Mouse (Mus musculus): ENCODE results near the gene Mtif2.
"Not testable (repeated sequence)": the region's sequence is repeated elsewhere in the genome, so short reads cannot be mapped to it uniquely, and the experiment has no call there.

Gene Mtif2

DNA sequence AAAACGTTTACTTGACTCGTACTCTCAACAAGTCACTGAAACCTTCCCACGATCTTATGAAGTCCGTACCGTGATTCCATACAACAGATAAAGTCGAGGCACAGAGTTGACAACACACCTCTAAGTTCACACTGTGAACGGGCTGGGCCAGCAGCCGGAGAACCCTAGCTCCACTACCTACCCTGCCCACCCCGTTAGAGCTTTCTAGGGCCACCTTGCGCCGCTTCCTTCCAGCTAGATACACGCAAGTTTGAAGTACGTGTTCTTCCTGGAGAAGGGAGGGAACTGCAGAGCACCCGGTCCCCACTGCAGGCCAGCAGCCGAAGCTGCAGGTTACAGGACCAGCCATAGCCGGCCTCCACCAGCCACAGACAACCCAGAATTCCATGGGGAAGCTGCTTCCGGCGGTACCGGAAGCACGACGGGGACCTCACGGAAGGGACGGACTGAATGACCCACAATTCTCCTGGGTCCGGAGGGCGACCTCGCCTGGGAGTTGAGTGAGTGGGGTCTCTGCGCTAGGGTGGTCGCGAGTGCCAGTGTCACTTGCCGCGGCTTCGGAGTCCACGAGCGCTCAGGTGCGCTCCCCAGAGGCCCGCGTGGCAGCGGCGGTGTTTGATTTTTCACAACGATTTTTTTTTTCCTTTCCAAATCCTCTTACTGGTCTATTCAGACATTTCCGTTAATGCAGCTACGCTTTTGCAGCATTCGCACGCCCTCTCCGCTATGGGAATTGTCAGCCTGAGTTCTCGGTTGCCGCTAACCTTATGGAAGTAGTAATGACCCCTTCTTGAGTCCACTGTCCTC, at the start of gene Mtif2:
Gene Mtif2, plus strand, starts transcription at position 421 of the 807 bp plus-strand sequence.
- DNase-seq = peak; percentile 78

DNA sequence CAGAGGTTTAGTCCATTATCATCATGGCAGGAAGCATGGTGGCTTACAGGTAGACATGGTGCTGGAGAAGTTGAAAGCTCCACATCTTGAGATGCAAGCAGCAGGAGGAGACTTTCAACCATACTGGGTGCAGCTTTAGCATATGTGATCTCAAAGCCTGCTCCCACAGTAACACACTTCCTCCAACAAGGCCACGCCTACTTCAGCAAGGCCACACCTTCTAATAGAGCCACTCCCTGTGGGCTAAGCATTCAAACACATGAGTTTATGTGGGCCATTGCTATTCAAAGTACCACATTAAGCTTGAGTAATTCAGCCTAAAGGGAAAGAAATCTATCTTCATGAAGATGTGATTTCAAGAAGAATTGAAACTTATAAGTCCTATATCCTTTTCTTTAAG, 33.1 kb upstream of the Mtif2 start:
- DNase-seq = no peak

DNA sequence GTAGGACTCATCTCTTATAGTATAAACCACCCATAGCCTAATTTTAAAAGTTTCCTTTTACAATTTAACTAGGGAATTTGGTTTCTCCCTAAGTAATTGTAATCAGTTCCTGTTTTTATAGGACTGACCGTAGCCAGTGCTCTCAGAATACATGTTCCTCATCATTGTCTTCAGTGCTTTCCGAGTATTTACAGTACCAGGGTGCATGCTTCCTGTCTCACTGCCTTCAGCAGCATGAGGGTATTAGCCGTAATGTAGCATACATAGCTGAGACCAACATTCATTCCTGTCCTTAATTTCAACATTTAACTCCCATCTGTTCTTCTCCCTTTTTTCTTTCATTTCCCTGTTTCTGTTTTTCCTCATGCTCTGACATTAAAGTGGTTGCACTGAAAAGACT, 29.2 kb upstream of the Mtif2 start:
- DNase-seq = no peak

DNA sequence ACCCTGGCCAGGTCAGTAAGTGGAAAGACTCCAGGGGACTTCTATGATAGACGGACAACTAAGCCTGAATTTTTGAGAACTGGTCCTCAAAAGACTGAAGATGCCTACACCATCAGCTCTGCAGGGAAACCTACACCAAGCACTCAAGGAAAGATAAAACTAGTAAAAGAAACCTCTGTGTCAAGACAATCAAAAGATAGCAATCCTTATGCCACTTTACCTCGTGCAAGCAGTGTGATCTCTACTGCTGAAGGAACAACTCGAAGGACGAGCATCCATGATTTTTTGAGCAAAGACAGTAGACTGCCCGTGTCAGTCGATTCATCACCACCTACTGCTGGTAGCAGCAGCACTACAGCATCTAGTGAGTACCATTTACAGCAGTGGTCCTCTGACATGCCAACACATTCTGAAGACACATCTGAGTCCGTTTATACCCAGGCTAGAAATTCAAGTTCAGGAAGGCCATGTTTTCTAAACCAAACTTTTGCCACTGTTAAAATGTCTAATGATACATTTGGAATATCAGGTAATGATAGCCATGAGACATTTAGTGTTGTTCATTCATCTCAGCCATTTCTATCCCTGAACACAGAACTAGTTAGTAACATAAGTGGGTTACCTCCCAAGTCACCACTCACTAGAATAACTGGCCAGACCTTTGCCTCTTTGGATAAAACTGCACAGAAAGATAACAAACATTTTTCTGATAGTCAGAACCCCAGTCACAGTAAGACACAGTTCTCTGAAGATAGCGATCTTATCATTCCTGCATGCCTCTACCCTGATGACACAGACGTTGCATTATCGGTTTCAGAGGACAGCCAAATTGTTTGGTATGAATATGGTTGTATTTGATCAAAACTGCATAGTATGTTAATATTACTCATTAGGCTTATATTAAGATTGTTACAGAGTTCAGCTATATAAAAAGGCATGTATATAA, 22.0 kb upstream of the Mtif2 start:
- no peak for DNase-seq

DNA sequence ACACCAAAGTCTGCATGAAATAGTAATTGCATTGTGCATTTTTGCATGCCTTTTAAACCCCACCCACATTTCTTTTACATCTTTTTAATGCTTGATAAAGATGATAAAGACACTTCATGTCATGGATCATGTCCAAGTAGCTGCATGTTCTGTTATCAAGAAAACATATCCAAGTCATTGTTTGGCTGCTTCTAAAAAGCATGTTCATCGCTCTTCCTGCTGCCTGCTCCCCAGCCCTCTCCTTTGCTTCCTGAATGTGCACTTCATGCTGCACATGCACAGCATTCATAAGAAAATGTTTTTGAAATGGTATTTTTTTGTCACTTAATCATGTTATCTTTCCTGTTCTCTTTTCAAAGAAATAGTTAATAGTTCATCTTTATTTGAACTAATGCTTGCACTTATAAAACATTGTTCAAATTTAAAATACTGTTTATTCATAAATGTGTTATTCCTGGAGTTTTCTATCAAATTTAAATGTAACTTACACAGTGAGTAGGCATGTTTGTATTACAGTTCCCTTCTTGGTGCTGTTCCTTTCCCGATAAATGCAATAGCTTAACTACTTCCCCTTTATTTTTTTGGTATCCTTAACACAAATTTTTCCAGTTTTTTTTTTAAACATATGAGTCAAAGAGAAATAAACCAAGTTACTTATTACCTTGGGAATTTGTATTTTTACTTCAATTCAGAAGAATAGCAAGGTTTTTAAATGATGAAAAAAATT, 21.1 kb upstream of the Mtif2 start:
- DNase-seq = no peak

DNA sequence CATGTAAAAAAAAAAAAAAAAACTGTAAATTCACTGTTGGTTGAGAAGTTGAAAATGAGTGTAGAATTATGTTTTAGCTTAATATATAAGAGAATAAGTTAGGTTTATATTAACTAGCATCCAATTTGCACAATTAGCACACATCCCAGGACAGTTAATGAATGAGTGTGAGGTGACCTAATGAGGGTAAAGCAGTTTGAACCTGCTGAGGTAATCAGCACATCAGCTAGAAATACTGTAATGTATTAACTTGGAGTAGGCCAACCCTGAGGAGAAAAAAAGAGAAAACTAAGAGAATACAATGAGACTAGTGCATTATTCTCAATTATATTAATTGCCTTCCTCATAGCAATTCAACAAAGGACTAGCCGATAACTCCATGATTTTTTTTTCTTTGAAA, 16.8 kb upstream of the Mtif2 start:
- DNase-seq = no peak

DNA sequence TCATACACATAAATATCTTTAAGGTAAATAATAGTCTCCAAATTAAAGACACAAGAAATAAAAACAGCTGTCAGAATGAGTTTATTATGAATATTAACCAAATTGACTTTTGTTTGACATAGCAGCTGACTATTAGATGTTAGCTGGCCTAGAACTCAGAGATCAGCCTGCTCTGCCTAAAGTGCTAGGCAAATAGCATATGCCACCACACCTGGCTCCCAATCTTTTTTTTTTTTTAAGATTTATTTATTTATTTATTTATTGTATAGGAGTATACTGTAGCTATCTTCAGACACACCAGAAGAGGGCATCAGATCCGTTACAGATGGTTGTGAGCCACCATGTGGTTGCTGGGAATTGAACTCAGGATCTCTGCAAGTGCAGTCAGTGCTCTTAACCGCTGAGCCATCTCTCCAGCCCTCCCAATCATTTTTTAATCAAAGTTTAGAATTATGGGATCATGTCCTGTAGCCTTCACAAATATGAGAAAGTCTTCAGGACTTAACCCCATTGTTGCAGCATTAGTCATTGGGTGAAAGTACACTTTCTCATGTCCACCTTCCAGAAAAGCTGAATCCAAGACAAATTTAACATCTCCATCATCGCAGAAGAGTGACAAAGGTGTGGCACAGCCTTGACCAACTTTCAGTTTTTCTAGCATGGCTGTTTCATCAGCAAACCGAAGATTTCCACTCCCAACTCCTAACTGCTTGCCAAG, 13.2 kb upstream of the Mtif2 start:
- peak; percentile 16 for DNase-seq

DNA sequence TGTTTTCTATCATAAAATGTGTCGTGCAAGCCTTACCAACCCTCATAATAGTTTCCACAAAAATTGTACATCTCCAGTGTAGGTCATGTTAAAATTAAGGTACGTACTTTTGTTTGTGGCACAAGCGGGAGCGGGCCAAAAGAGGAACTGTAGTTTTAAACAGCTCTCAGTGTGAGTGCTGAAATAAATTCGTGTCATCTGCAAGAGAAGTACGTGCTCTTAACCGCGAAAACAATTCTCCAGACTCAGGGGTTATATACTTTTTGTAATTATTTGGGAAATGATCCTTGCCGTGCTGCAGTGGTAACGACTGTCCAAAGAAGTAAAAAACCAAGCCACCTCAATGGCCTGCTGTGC, 11.9 kb upstream of the Mtif2 start:
- DNase-seq = no peak

DNA sequence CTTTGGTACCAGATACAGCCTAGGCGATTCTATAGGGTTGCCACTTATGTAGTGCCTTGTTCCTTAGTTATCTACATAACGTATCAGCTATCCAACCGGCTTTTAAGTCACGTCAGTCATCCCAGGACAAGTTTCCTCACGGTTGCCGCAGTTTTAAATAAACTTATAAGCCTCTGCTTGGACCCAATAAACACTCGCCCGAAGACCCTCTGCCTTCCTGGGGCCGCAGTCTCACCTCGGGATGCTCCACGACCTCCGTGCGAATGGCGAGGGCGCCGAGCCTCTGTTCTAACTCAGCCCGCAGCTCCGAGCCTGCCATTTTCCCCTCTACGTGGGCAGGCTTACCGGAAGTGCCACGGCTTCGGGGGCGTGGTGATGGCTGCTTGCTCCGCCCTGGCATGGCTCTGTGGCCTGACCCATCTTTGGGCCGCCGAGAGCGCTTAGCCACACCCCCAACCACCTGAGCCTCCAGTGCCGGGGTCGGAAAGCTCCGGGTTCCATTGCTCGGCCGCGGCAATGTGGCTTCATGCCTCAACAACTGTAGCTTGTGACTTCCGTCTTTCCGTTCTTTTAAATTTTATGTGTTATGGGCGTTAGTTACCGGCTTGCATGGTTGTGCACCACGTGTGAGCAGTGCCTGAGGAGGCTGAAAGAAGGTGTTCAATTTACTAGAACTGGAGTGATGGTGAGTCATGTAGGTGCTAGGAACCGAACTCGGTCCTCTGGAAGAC, 11.4 kb upstream of the Mtif2 start, which contains the start of gene Prorsd1:
Gene Prorsd1, minus strand, starts transcription at position 352 of the 731 bp plus-strand sequence.
- peak; percentile 85 for DNase-seq

DNA sequence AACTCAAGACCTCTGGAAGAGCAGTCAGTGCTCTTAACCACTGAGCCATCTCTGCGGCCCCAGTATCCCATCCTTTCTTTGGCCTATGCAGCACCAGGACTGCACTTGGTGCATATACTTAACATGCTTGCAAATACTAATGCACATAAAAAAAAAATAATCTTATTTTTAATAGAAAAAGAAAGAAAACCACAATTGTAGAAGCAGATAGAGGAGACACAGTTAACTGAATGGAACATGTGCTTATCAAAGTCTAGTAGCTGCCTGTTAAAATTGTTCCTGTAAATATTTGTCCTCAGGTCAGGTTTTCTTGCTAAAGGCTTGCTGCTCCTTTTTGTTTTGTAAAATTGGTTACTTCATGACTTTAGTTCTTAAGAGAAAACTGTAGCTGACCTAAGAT, 12.0 kb downstream of the Mtif2 start:
- DNase-seq = no peak

DNA sequence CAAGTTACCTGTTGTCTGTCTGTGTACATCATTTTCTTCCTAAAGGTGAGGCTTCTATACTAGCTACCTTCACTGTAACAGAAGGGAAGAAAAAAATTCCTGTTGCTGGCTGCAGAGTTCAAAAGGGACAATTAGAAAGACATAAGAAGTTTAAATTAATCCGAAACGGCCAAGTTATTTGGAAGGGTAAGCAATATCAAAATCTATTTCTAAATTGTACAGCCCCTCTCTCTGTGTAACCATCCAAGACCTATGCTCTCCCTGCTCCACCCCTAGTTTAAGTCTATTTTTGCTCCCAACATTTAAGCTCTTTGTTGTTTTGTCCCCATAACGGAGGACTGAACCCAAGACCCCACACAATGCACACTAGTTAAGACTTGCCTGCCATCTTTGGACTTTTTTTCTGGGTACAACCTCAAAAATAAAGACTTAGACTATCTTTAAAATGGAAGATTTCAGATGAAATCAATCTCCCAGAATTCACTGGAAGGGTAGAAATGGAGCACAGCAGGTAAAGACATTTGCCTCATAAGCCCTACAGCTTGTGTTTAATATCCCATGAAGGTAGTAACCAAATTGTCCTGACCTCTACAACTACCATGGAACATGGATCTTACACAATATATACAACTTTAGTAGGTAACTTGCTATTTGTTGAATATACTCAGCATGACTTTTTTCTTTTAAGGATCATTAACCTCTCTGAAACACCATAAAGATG, 18.2 kb downstream of the Mtif2 start:
- DNase-seq = no peak

DNA sequence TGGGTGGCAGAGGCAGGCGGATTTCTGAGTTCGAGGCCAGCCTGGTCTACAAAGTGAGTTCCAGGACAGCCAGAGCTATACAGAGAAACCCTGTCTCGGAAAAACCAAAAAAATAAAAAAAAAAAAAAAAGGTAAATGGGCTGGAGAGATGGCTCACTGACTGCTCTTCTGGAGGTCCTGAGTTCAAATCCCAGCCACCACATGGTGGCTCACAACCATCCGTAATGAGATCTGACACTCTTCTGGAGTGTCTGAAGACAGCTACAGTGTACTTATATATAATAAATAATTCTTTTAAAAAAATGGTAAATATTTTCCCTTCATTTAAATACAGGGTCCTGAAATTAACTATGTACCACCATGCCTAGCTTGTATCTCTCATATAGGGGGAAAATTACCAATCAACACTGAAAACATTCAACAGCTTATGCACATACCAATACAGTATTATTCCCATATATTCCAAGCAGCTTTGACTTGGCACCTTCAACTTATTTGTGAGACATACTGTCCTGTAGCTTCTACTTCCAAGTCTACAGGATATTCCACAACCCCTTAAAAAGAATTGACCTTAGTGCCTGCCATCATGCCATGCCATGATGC, 19.0 kb downstream of the Mtif2 start:
- DNase-seq = not testable (repeated sequence)

DNA sequence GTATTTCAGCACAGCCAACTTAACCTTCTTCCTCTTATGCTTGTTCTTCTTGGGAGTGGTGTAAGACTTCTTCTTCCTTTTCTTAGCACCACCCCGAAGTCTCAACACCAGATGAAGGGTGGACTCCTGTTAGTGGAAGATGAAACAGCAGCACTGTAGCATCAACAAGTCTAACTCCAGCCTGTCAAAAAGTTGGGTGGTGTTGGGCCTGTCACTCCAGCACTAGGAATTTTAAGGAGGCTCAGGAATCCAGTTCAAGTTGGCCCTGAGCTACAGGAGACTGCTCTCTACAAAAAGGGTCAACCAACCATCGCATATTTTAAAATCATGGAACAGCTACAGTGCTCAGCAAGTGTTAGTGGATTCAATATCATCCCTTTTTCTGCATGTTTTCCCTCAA, 20.1 kb downstream of the Mtif2 start:
- DNase-seq = not testable (repeated sequence)

DNA sequence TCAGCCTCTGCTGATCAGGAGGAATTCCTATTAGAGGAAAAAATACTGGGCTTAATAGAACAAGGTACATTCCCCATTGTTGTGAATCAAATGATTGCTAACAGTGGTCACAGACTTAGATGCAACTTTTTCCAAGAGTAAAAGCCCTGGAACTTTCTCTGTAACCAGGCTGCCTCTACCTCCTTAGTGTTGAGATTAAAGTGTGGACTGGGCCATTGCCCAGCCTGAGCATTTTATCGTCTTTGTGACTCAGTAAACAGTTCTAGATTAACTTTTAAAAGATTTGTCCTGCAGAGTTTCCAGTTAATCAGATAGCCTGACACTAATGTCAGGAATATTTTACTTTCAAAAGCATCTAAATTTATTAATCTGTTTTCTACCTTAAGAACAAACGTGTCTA, 20.6 kb downstream of the Mtif2 start:
- DNase-seq = no peak

DNA sequence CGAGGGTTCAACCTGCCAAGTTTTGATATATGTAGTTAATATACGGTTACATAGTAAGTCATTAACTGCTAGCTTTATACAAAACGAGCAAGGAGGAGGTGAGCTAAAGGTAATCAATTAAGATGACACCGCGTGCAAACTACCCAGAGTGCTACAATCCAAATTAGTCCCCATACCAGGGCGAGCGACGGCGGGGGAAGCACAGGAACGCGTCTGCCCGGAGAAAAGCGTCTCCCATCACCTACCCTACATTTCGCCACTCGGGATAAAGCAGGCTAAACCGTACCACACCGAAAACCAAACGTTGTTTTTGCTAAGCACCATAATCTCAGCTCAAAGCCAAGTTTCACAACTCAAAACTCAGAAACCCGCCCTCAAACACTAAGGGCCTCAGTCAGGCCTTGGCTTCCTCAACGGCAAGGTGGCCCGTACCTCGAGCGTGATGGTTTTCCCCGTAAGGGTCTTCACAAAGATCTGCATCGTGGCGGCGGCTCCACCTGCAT, 21.1 kb downstream of the Mtif2 start:
- no peak for DNase-seq

DNA sequence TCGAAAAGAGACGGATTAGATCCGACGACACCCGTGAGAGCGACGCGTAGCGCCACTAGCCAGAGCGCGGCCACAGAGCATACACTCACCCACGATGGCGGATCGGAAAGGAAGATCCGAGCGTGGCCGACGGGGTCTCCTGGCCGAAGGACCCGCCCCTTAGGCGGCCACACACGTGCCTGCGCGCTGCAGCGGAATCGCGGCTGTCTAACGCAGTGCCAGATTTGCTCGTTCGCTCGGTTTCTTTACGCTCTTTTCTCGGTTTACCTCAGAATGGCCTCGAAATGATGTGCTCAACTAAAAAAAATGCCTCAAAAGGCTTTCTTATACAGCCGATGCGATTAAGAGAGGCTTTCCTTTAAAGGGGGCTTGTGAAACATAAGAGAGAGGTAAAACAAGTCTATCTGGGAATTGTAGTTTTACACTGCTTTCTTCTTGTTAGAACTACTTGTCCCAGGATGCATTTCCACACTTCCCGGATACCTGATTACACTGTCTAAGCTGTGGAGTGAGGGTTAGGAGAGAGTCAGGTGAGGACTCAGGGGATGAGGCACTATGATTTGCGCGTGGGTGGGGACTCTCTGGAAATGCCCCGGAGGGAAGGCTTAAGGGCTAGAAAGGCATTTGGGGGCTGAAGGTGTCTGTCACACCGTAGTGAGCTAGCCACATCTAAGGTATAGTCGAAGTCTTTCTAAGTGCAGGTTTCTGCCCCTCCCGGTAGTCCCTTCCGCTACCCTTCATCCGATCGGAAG, 21.7 kb downstream of the Mtif2 start, which contains the start of the genes Clhc1 and Rps27a:
Gene Clhc1, plus strand, starts transcription at position 199 of the 752 bp plus-strand sequence.
Gene Rps27a, minus strand, starts transcription at position 358 of the 752 bp plus-strand sequence.
- peak; percentile 95 for DNase-seq

DNA sequence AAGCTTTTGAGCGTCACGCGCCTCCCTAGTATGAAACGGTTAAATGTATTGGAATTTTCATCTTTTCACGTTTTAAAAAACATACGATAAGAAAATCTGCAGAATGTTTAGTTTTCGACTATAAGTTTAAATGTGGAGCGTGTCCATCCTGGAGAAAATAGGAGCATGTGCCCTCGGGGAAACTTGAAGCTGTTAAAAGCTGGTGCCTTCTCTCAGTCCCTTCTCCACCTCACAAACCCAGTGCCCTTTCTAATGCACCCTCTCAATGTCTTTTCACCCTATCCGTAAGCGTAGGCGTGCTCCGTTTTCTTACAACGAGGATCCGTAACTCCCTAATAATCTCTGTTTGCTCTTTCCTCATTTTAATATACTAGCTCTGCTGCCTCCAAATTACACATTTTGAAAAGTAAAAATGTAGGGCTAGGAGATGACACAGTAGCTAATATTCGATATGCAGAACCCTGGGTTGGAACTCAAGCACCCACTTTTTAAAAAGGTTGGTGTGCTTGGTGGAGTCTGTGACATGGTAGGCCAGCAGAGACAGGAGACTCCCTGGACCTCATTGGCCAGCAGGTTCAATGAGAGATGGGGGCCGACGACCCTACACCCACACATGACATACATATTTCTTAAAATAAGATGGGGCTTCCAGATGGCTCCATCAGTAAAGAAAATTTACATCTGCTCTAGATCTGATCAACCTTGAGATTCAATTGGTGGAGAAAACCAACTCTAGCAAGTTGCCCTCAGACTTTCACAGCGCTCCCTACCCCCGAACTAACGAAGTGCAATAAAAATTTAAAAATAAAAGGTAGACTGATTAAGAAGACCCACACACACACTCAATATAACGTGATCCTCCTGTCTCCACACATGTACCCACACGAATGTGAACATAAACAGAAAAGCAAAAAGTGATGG, 22.6 kb downstream of the Mtif2 start:
- DNase-seq = peak; percentile 37

DNA sequence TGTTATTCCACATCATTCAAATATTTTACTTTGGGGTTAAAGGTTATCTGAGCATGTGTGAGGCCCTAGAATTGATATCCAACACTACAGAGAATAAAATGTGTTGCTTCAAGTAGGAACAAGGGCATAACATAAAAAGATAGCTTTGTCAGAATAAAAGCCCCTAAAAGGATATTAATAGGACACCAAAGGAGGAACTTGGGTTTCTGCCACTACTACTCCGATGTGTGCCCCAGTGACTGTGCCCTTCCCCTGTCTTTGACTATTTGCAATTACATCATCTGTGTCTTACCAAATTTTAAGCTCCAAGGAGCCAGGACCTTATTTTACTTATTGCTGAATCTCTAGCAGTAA, 23.2 kb downstream of the Mtif2 start:
- peak; percentile 43 for DNase-seq
